Mouse (Mus musculus) forebrain, embryonic 12.5 days (tissue): ENCODE data around the gene Scpep1. TPM values are rescaled to one million over a fixed set of nuclear protein-coding genes. Genes with fewer than 3 reads are reported as not detected.
"Not testable (repeated sequence)": the region's sequence is repeated elsewhere in the genome, so short reads cannot be mapped to it uniquely, and the experiment has no call there.

Experiments used
- ATAC-seq: fragments of 200-750 bp; cut with Nextera tagmentation; 2 replicates; pipeline ENCODE4 v1.8.0; 2017; ENCODE audit warnings: moderate TSS enrichment; ENCODE audit not compliant: low FRiP score
- H3K27ac ChIP-seq: fragments of 300-500 bp; sonication (generic); 2 replicates; pipeline ENCODE4 v1.5.1; 2016; ENCODE audit warnings: mild to moderate bottlenecking
- H3K27me3 ChIP-seq: fragments of 300-500 bp; sonication (generic); 2 replicates; pipeline ENCODE4 v1.6.1; 2016; ENCODE audit warnings: mild to moderate bottlenecking
- H3K36me3 ChIP-seq: fragments of 300-500 bp; sonication (generic); replicated peaks from 2 replicates; pipeline ENCODE4 v1.6.1; 2016; ENCODE audit warnings: mild to moderate bottlenecking
- H3K4me1 ChIP-seq: fragments of 300-500 bp; sonication (generic); 2 replicates; pipeline ENCODE4 v1.6.1; 2016
- H3K4me2 ChIP-seq: fragments of 300-500 bp; sonication (generic); 2 replicates; pipeline ENCODE4 v1.6.1; 2016; ENCODE audit warnings: mild to moderate bottlenecking, moderate library complexity
- H3K4me3 ChIP-seq: fragments of 300-500 bp; sonication (generic); replicated peaks from 2 replicates; pipeline ENCODE4 v1.5.1; 2016; ENCODE audit warnings: mild to moderate bottlenecking
- H3K9ac ChIP-seq: fragments of 300-500 bp; sonication (generic); 2 replicates; pipeline ENCODE4 v1.6.1; 2016; ENCODE audit warnings: mild to moderate bottlenecking
- H3K9me3 ChIP-seq: fragments of 300-500 bp; sonication (generic); 2 replicates; pipeline ENCODE4 v1.6.1; 2016
- WGBS: fragments of 180-500 bp; shearing (Covaris S2); methylation state at CpG from one replicate; pipeline ENCODE4 v1.1.7; 2016; 5-methylcytosine and 5-hydroxymethylcytosine counted together
- polyA plus RNA-seq: library from polyadenylated mRNA; unstranded; fragments of >200 nt; fragmentation: Nextera tagmentation; extraction: Ambion mirVana; gene quantifications from 2 replicates; pipeline ENCODE4 v1.2.1, GENCODE M21; 2016

Gene Scpep1
- polyA plus RNA-seq: 47.3 and 49.7 TPM in 2 replicates

GRCm38 (mm10) chr11:88955217-88955969 lies at the start of gene Scpep1:
Gene Scpep1 (minus strand): TSS chr11:88955465.
- H3K27ac ChIP-seq: peak within 1 kb of the TSS; percentile 42; the same call in 1 of the 2 replicates

GRCm38 (mm10) chr11:89003726-89004125 lies 48.5 kb upstream of the Scpep1 start:
- Histone ChIP-seq H3K4me2 (no peak overlapping the region), H3K4me1 (peaks cover 4% of the 10 kb centered on the region; the same call in 1 of the 2 replicates), H3K4me3 (no peak overlapping the region), H3K36me3 (no peaks in the 10 kb centered on the region), H3K9me3 (no peaks in the 10 kb centered on the region), H3K9ac (no peak overlapping the region), H3K27ac (no peak overlapping the region), H3K27me3 (peaks cover 24% of the 10 kb centered on the region)
- no peak for ATAC-seq
- WGBS: 89% methylated on average over 4 of the region's 4 CpGs

More at GRCm38 (mm10) chr11:88955217-88955969, at the start of gene Scpep1:
- H3K9me3 ChIP-seq: no peaks in the 10 kb centered on the region
- 5% methylated on average over 34 of the region's 34 CpGs for WGBS
- H3K36me3 ChIP-seq: peaks cover 14% of the 10 kb centered on the region; the same call in 1 of the 2 replicates
- no peaks in the 10 kb centered on the region for H3K27me3 ChIP-seq
- peaks cover 11% of the 10 kb centered on the region for H3K4me1 ChIP-seq
- H3K4me2 ChIP-seq: peak within 1 kb of the TSS; percentile 55
- peak; percentile 96 for ATAC-seq
- H3K9ac ChIP-seq: peak within 1 kb of the TSS; percentile 61
- peak within 1 kb of the TSS; percentile 53 for H3K4me3 ChIP-seq

- 71% methylated on average over 6 of the region's 6 CpGs for WGBS
- H3K4me2 ChIP-seq: no peak overlapping the region
- H3K27ac ChIP-seq: no peak overlapping the region
- H3K9me3 ChIP-seq: no peaks in the 10 kb centered on the region
- no peaks in the 10 kb centered on the region for H3K36me3 ChIP-seq
- no peak for ATAC-seq
- no peak overlapping the region for H3K4me3 ChIP-seq
- peaks cover 4% of the 10 kb centered on the region; the same call in 1 of the 2 replicates for H3K4me1 ChIP-seq
- H3K9ac ChIP-seq: no peak overlapping the region
- H3K27me3 ChIP-seq: peaks cover 31% of the 10 kb centered on the region
Observed at GRCm38 (mm10) chr11:89003078-89003477, 47.8 kb upstream of the Scpep1 start.

GRCm38 (mm10) chr11:89002621-89003020 lies 47.4 kb upstream of the Scpep1 start:
- ATAC-seq: no peak
- Histone ChIP-seq H3K4me3 (no peak overlapping the region), H3K4me1 (peaks cover 4% of the 10 kb centered on the region; the same call in 1 of the 2 replicates), H3K4me2 (no peak overlapping the region), H3K9me3 (no peaks in the 10 kb centered on the region), H3K27me3 (peaks cover 34% of the 10 kb centered on the region), H3K27ac (no peak overlapping the region), H3K36me3 (no peaks in the 10 kb centered on the region), H3K9ac (no peak overlapping the region)
- 85% methylated on average over 5 of the region's 5 CpGs for WGBS

GRCm38 (mm10) chr11:89002068-89002467 lies 46.8 kb upstream of the Scpep1 start:
- no peak overlapping the region for H3K27ac ChIP-seq
- no peaks in the 10 kb centered on the region for H3K9me3 ChIP-seq
- WGBS: 98% methylated on average over 5 of the region's 5 CpGs
- no peaks in the 10 kb centered on the region for H3K36me3 ChIP-seq
- H3K4me2 ChIP-seq: no peak overlapping the region
- no peak overlapping the region for H3K9ac ChIP-seq
- peaks cover 34% of the 10 kb centered on the region for H3K27me3 ChIP-seq
- H3K4me3 ChIP-seq: no peak overlapping the region
- peaks cover 4% of the 10 kb centered on the region; the same call in 1 of the 2 replicates for H3K4me1 ChIP-seq
- ATAC-seq: no peak

- Histone ChIP-seq H3K9ac (no peak overlapping the region), H3K27ac (no peak overlapping the region), H3K36me3 (no peaks in the 10 kb centered on the region), H3K4me2 (no peak overlapping the region), H3K4me3 (no peak overlapping the region), H3K9me3 (no peaks in the 10 kb centered on the region), H3K4me1 (peaks cover 4% of the 10 kb centered on the region; the same call in 1 of the 2 replicates), H3K27me3 (peaks cover 34% of the 10 kb centered on the region)
- WGBS: 94% methylated on average over 7 of the region's 7 CpGs
- no peak for ATAC-seq
Observed at GRCm38 (mm10) chr11:89001569-89001968, 46.3 kb upstream of the Scpep1 start.

- Histone ChIP-seq H3K4me3 (no peak overlapping the region), H3K27ac (no peak overlapping the region), H3K9ac (no peak overlapping the region), H3K36me3 (no peaks in the 10 kb centered on the region), H3K4me1 (peaks cover 4% of the 10 kb centered on the region; the same call in 1 of the 2 replicates), H3K9me3 (no peaks in the 10 kb centered on the region), H3K27me3 (peaks cover 34% of the 10 kb centered on the region), H3K4me2 (no peak overlapping the region)
- ATAC-seq: no peak
Observed at GRCm38 (mm10) chr11:89000527-89000819, 45.2 kb upstream of the Scpep1 start.

GRCm38 (mm10) chr11:88999723-89000526 lies 44.7 kb upstream of the Scpep1 start:
- Histone ChIP-seq H3K9me3 (no peaks in the 10 kb centered on the region), H3K9ac (no peak overlapping the region), H3K4me3 (peak overlapping the region; percentile 43), H3K36me3 (no peaks in the 10 kb centered on the region), H3K27me3 (peaks cover 34% of the 10 kb centered on the region), H3K27ac (no peak overlapping the region), H3K4me1 (peaks cover 4% of the 10 kb centered on the region; the same call in 1 of the 2 replicates), H3K4me2 (peak overlapping the region; percentile 55)
- ATAC-seq: no peak
- 28% methylated on average over 33 of the region's 33 CpGs for WGBS

- Histone ChIP-seq H3K27ac (no peak within 1 kb of the TSS), H3K9me3 (no peaks in the 10 kb centered on the region), H3K36me3 (no peaks in the 10 kb centered on the region), H3K9ac (peak within 1 kb of the TSS; percentile 41; the same call in 1 of the 2 replicates), H3K4me3 (peak within 1 kb of the TSS; percentile 43), H3K4me2 (peak within 1 kb of the TSS; percentile 55), H3K27me3 (peaks cover 34% of the 10 kb centered on the region), H3K4me1 (peaks cover 4% of the 10 kb centered on the region; the same call in 1 of the 2 replicates)
- 2% methylated on average over 48 of the region's 48 CpGs for WGBS
- peak; percentile 51 for ATAC-seq
Observed at GRCm38 (mm10) chr11:88998974-88999722, 43.9 kb upstream of the Scpep1 start, which contains the start of gene Trim25. Gene Trim25 (plus strand): TSS chr11:88999376.

- H3K4me2 ChIP-seq: no peak overlapping the region
- H3K36me3 ChIP-seq: no peaks in the 10 kb centered on the region
- peaks cover 4% of the 10 kb centered on the region; the same call in 1 of the 2 replicates for H3K4me1 ChIP-seq
- H3K27ac ChIP-seq: no peak overlapping the region
- no peaks in the 10 kb centered on the region for H3K9me3 ChIP-seq
- WGBS: 0% methylated on average over 3 of the region's 3 CpGs
- H3K4me3 ChIP-seq: no peak overlapping the region
- no peak overlapping the region for H3K9ac ChIP-seq
- H3K27me3 ChIP-seq: peaks cover 34% of the 10 kb centered on the region
- no peak for ATAC-seq
Observed at GRCm38 (mm10) chr11:88998406-88998805, 43.1 kb upstream of the Scpep1 start.

- not testable (repeated sequence) for H3K4me1 ChIP-seq, ATAC-seq, H3K27ac ChIP-seq
Observed at GRCm38 (mm10) chr11:88997343-88997742, 42.1 kb upstream of the Scpep1 start.

GRCm38 (mm10) chr11:88996427-88996826 lies 41.2 kb upstream of the Scpep1 start:
- H3K4me2 ChIP-seq: no peak overlapping the region
- no peaks in the 10 kb centered on the region for H3K36me3 ChIP-seq
- 0 out of 2 replicates have a peak, but pooled peaks cover 4% of the 10 kb centered on the region for H3K4me1 ChIP-seq
- no peaks in the 10 kb centered on the region for H3K9me3 ChIP-seq
- no peak for ATAC-seq
- no peak overlapping the region for H3K9ac ChIP-seq
- 75% methylated on average over 7 of the region's 7 CpGs for WGBS
- no peak overlapping the region for H3K27ac ChIP-seq
- H3K4me3 ChIP-seq: no peak overlapping the region
- H3K27me3 ChIP-seq: peaks cover 33% of the 10 kb centered on the region

More at GRCm38 (mm10) chr11:88997343-88997742, 42.1 kb upstream of the Scpep1 start:
- not testable (repeated sequence) for H3K9ac ChIP-seq, H3K4me3 ChIP-seq, H3K9me3 ChIP-seq, H3K36me3 ChIP-seq, H3K4me2 ChIP-seq
- peaks cover 34% of the 10 kb centered on the region for H3K27me3 ChIP-seq
- WGBS: 88% methylated on average over 5 of the region's 5 CpGs
